In the genomic region with DNA sequence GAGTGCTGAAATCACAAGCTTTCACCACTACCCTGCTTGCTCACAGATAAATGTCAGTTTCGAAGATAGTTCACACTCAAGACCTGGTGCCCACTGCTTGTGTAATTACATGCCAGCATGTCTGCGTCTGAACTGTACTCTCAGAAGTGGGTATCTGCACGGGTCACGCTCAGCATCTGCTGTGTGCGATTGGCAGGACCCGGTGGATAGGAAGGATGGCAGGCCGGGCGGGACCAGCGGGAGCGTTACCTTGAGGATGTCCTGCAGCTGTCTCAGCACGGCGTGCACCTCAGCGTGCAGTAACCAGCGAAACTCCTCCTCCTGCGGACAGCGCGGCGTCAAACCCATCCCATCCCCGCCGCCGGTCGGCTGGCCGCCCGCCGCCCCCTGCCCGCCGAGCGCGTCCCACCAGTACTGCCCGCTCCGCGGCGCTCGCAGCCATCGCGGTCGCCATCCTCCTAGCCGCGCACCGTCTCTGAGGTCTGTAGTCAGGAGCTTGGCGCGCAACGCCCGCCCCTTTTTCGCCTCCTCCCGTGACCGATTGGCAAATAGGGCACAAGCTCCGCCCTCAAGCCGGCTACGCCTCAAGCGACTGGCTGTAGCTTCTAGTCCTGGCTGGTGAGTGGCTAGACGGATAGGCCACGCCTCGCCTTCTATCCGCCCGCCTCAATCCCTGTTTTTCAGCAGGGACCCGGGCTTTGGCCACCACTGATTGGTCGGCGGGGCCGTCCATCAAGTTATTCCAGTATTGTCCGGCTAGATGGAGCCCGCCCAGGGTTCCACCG, we compare ENCODE assay signal across 2 mouse cellular contexts.
TF ChIP-seq lines count a peak whose summit lies in the region.

TSS of gene Rogdi (minus strand) at position 500 of the 785 bp plus-strand sequence.

TF ChIP-seq in C2C12, 6 proteins besides CTCF, POLR2A, EP300 and RAD21 (continued from another document):
- TF ChIP-seq MYOD1 (IDR thresholded peaks at IDR 0.05; ENCODE audit: control insufficient read depth, insufficient read length, low read depth) = no peak

TF ChIP-seq in myocyte, 11 proteins besides CTCF, POLR2A, EP300 and RAD21 (continued from another document):
- TF ChIP-seq MYOG (IDR thresholded peaks at IDR 0.05; ENCODE audit: control insufficient read depth in 1 of 3, insufficient read depth in 1 of 3, insufficient read length in 2 of 3, low read depth in 2 of 3) = peak in 2 of 3 experiments; percentile 32 to 35
- no peak for TF ChIP-seq REST (IDR thresholded peaks at IDR 0.05; ENCODE audit: insufficient read depth, insufficient read length)
- TF ChIP-seq MAX (IDR thresholded peaks at IDR 0.05; ENCODE audit: low read depth) = no peak
